ENCODE assay signal across 7 mouse cellular contexts in the genomic region with DNA sequence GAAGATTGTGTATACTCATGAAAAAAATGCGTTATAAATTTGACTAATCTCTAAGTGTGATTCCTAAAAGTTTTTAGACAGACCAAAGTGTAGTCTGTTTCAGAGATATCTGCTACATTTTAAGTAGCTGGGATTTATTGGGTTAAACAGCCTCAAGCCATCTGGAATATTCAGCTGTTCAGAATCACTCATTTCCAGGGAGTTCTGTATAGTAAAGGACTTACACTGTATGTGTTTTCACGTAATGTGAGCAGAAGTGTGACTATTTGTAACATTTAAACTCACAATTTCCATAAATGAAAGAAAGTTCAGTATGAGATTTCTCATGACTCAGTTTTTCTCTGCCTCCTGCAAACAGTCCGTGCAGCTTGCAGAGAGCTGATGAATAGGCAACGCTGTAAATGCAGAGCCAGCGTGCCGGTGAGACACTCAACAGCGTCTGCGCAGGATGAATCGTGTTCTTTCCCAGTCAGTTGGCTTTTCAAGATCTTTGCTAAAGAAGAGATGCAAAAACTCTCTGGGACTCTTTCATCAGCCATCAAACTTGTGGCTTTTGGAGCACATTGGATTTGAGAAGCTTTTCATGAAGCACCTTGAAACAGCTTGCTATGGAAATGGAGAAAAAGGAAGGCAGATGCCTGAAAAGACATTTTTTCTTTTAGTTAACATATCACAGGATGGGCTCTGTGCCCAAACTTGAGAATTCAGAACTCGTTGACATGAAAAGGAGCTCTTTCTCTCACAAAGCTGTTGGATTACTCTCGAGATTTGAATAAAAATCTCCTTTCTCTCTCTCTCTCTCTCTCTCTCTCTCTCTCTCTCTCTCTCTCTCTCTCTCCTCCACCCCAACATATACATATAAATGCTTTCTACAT.
DNase-seq lines count a peak whose midpoint lies in the region; ATAC-seq and TF ChIP-seq lines count a peak whose summit lies in the region.

No protein-coding gene starts in this region.

- peak; percentile 93 for ATAC-seq in midbrain, embryonic 16.5 days
- no peak for ATAC-seq in granulocyte monocyte progenitor cell, adult 5-6 weeks (replicated peaks; ENCODE audit: poor library complexity, severe bottlenecking)

- no peaks in the 10 kb centered on the region for H3K27me3 ChIP-seq in CH12.LX (replicated peaks)
- H3K27me3 ChIP-seq in midbrain, embryonic 16.5 days (ENCODE audit: control insufficient read depth, insufficient read depth, low read depth, low read length) = no peaks in the 10 kb centered on the region

- no peak for TF ChIP-seq RAD21 in CH12.LX (IDR thresholded peaks at IDR 0.05; ENCODE audit: low read depth, low read length)

- TF ChIP-seq POLR2A in CH12.LX (IDR thresholded peaks at IDR 0.05; ENCODE audit: low read depth, low read length) = no peak

- no peak overlapping the region for H3K9ac ChIP-seq in CH12.LX (ENCODE audit: insufficient read depth, low read depth)
- peak overlapping the region; percentile 41 for H3K9ac ChIP-seq in midbrain, embryonic 16.5 days (ENCODE audit: low read depth, low read length)

- TF ChIP-seq CTCF in CH12.LX (conservative IDR thresholded peaks at IDR 0.05 in 1 of 2, IDR thresholded peaks at IDR 0.05 in 1 of 2; ENCODE audit: low read depth in 2 of 2, low read length in 2 of 2) = no peak

- no peak overlapping the region for H3K27ac ChIP-seq in CH12.LX (ENCODE audit: insufficient read depth, low read depth)
- peak overlapping the region; percentile 55 for H3K27ac ChIP-seq in midbrain, embryonic 16.5 days (ENCODE audit: low read length)

- in situ Hi-C loops in CH12.LX (cut with MboI; ENCODE audit: low pct_ligation_motif_present, low pct_unique_long_range_greater_than_20kb, low sequenced_read_pairs) = no loop called here

- DNase-seq in CH12.LX (ENCODE audit: extremely low read depth) (no peak), NIH3T3 (ENCODE audit: low read depth) (peak; percentile 17)
- peak; percentile 6 to 47 for DNase-seq in frontal cortex, postnatal 25 days (ENCODE audit: low spot score in 2 of 2)
- DNase-seq in layer of hippocampus, adult 9-11 months = peak; percentile 51
- DNase-seq in adrenal gland, adult 8-10 months = no peak

- H3K9me3 ChIP-seq in CH12.LX (replicated peaks; ENCODE audit: low read length) = no peaks in the 10 kb centered on the region
- no peaks in the 10 kb centered on the region for H3K9me3 ChIP-seq in midbrain, embryonic 16.5 days (replicated peaks; ENCODE audit: control insufficient read depth, low read length, poor library complexity, severe bottlenecking)

- H3K4me1 ChIP-seq in CH12.LX (ENCODE audit: control insufficient read depth in 1 of 2, insufficient read depth in 2 of 2) = peaks cover 0 to 9% of the 10 kb centered on the region in 2 experiments; a peak in 2 of 4 replicates
- peaks cover 8% of the 10 kb centered on the region for H3K4me1 ChIP-seq in midbrain, embryonic 16.5 days (ENCODE audit: control insufficient read depth, insufficient read depth, low read length)

- no peak for TF ChIP-seq EP300 in CH12.LX (IDR thresholded peaks at IDR 0.05; ENCODE audit: low read length)

- H3K4me2 ChIP-seq in CH12.LX (ENCODE audit: insufficient read depth, low read depth, poor library complexity, severe bottlenecking) = no peak overlapping the region
- H3K4me2 ChIP-seq in midbrain, embryonic 16.5 days (ENCODE audit: low read length) = peak overlapping the region; percentile 62

- 9% methylated on average over 11 of the region's 11 CpGs for WGBS in midbrain, embryonic 16.5 days

- dilution Hi-C loops in CH12.LX (cut with MboI; ENCODE audit: extremely low pct_ligation_motif_present, extremely low pct_unique_long_range_greater_than_20kb, low sequenced_read_pairs) = no loop called here

- H3K36me3 ChIP-seq in CH12.LX (replicated peaks in 1 of 2; ENCODE audit: control insufficient read depth in 1 of 2, insufficient read depth in 1 of 2, low read length in 1 of 2) = no peaks in the 10 kb centered on the region
- H3K36me3 ChIP-seq in midbrain, embryonic 16.5 days (ENCODE audit: control insufficient read depth, insufficient read depth, low read length) = no peaks in the 10 kb centered on the region

- H3K79me2 ChIP-seq in CH12.LX (replicated peaks; ENCODE audit: control insufficient read depth, extremely low read depth, insufficient read depth, poor library complexity, severe bottlenecking) = no peaks in the 10 kb centered on the region

- H3K4me3 ChIP-seq in CH12.LX (replicated peaks in 1 of 3; ENCODE audit: low read depth in 2 of 3, low read length in 2 of 3, poor library complexity in 1 of 3) = no peak overlapping the region
- H3K4me3 ChIP-seq in midbrain, embryonic 16.5 days (ENCODE audit: low read depth, low read length) = peak overlapping the region; percentile 28

TF ChIP-seq in CH12.LX, 34 proteins besides CTCF, POLR2A, EP300 and RAD21:
- peak; percentile 54; the same call in 1 of the 2 replicates for TF ChIP-seq NRF1 (IDR thresholded peaks at IDR 0.05; ENCODE audit: low read depth, low read length)
- 0 out of 2 replicates have a peak, but pooled peaks have one; percentile 14 for TF ChIP-seq BHLHE40 (IDR thresholded peaks at IDR 0.05; ENCODE audit: low read depth, low read length)
- TF ChIP-seq JUN (IDR thresholded peaks at IDR 0.05; ENCODE audit: insufficient read depth, low read depth, low read length) = no peak
- TF ChIP-seq MAX (IDR thresholded peaks at IDR 0.05; ENCODE audit: low read length) = no peak
- no peak for TF ChIP-seq SIN3A (IDR thresholded peaks at IDR 0.05; ENCODE audit: low read length)
- no peak for TF ChIP-seq ELF1 (IDR thresholded peaks at IDR 0.05; ENCODE audit: low read depth, low read length)

Comparison
In these comparisons a context has a peak if more than half of its experiments do, and no peak if none do; other contexts are left out.
1. DNase-seq: peak in NIH3T3 (single experiment), frontal cortex, postnatal 25 days (2 of 2) and layer of hippocampus, adult 9-11 months (single experiment); none in CH12.LX (single experiment) and adrenal gland, adult 8-10 months (single experiment).